Mouse (Mus musculus) ES-E14 (cell line): Measurements from ENCODE around the gene Pgls. TPM values are rescaled to one million over a fixed set of nuclear protein-coding genes. Genes with fewer than 3 reads are reported as not detected.
A peak's percentile ranks its signal among the peaks of the same experiment; 100 is the strongest.

Source experiments
- DNase-seq: peaks from one replicate; pipeline ENCODE4 v3.0.0-alpha.2; 2013; ENCODE audit warnings: low read depth, low spot score
- H3K27ac ChIP-seq: 2 replicates; pipeline ENCODE4 v1.5.1; 2012; ENCODE audit warnings: low read depth, mild to moderate bottlenecking, low read length, moderate library complexity, mixed read lengths; ENCODE audit not compliant: poor library complexity, insufficient read depth, severe bottlenecking
- H3K36me3 ChIP-seq: 2 replicates; pipeline ENCODE4 v1.6.1; 2012; ENCODE audit warnings: mild to moderate bottlenecking, low read length, moderate library complexity, mixed read lengths; ENCODE audit not compliant: control insufficient read depth, poor library complexity, insufficient read depth, severe bottlenecking
- H3K4me1 ChIP-seq, 2 experiments: fragments of 150-350 bp in 1 of 2; sonication (generic) in 1 of 2; 2 replicates each; pipeline ENCODE4 v1.6.1; 2012; ENCODE audit warnings: low read length in 2 of 2, mild to moderate bottlenecking in 1 of 2, mixed read lengths in 1 of 2; ENCODE audit not compliant: control insufficient read depth in 2 of 2, insufficient read depth in 2 of 2, poor library complexity in 1 of 2
- H3K4me3 ChIP-seq, 2 experiments: fragments of 150-350 bp in 1 of 2; sonication (generic) in 1 of 2; 2 replicates each; pipeline ENCODE4 v1.5.1; 2012; ENCODE audit warnings: low read length in 2 of 2, low read depth in 1 of 2, mild to moderate bottlenecking in 1 of 2, mixed read lengths in 1 of 2; ENCODE audit not compliant: insufficient read depth in 1 of 2, poor library complexity in 1 of 2, severe bottlenecking in 1 of 2
- H3K9ac ChIP-seq: 2 replicates; pipeline ENCODE4 v1.6.1; 2012; ENCODE audit warnings: low read depth, mild to moderate bottlenecking, low read length, mixed read lengths; ENCODE audit not compliant: poor library complexity, insufficient read depth, severe bottlenecking
- H3K9me3 ChIP-seq: fragments of 150-350 bp; sonication (generic); 2 replicates; pipeline ENCODE4 v1.6.1; 2012; ENCODE audit warnings: low read depth, mild to moderate bottlenecking, low read length; ENCODE audit not compliant: control insufficient read depth, insufficient read depth
- CHD2 ChIP-seq: IDR thresholded peaks from 2 replicates; pipeline ENCODE4 v1.6.1; 2014; ENCODE audit warnings: mild to moderate bottlenecking, low read depth, low read length, inconsistent platforms
- HCFC1 ChIP-seq: IDR thresholded peaks from 2 replicates; pipeline ENCODE4 v1.6.1; 2012; ENCODE audit warnings: low read length, inconsistent platforms, borderline replicate concordance; ENCODE audit not compliant: insufficient read depth
- MAFK ChIP-seq: IDR thresholded peaks from 2 replicates; pipeline ENCODE4 v1.6.1; 2014; ENCODE audit warnings: mild to moderate bottlenecking, low read depth, low read length, inconsistent platforms; ENCODE audit not compliant: insufficient read depth
- ZC3H11A ChIP-seq: IDR thresholded peaks from 2 replicates; pipeline ENCODE4 v1.6.1; 2012; ENCODE audit warnings: low read depth, mild to moderate bottlenecking, inconsistent platforms, low read length, borderline replicate concordance
- ZNF384 ChIP-seq: IDR thresholded peaks from 2 replicates; pipeline ENCODE4 v1.6.1; 2012; ENCODE audit warnings: low read depth, low read length, inconsistent platforms
- in situ Hi-C, 2 experiments: fragments of 600-800 bp; cut with MboI; formaldehyde crosslinking; loops; one replicate each; pipeline ENCODE4 v1.15.1; 2025; ENCODE audit warnings: low sequenced_read_pairs in 2 of 2, inconsistent platforms in 1 of 2; ENCODE audit not compliant: unreplicated experiment in 2 of 2
- total RNA-seq: library from RNA; depleted of rRNA; stranded (reverse); fragments of 300-350 nt; gene quantifications from 2 replicates; pipeline ENCODE4 v1.2.3, GENCODE M21; 2012

The Pgls gene
- total RNA-seq, 1 experiment: 95.6 TPM

DNA sequence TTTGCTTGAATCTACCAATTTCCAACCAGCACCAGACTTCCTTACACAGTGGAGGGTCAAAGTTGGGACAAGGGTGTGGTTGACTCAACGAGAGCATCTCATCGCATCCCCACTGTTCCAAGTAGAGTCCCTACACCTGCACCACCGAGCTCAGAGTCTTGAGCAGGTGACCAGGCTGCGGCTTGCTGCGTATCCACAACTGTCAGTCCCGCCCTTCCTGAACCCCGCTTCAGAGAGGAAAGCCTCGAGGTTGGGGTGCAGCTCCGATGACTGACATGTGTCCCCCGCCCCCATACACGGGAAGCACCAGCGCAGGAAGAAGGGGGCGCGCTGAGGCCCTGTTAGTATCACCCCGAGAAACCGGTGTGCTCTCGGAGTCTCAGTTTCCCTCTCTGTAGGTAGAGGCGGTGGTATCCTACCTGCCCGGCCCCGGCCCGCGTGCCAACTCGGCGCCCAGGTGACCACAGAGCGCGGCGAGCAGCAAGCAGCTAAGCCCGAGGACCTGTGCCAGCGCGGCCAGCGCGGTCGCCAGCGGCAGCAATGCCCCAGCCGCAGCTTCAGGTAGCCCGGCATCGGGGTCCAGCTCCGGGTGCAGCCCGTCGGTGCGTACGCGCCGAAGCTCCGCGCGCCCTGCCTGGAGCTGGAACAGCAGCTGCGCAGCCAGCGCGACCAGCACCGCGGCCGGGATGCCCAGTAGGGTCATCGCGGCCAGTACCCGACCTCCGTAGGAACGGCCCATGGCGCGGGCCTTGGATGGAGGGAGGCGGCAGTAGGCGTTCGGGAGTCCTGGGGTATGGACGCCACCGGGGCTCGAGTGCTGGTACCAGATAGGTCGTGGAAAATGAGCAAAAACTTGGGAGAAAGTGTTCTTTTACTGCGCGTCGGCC is 33.7 kb upstream of the Pgls start, which contains the start of gene Tmem221:
Gene Tmem221 (minus strand): TSS at position 801 of the 887 bp plus-strand sequence.
- Histone ChIP-seq H3K36me3 (no peaks in the 10 kb centered on the region), H3K9ac (peak within 1 kb of the TSS; percentile 70)
- DNase-seq: no peak

DNA sequence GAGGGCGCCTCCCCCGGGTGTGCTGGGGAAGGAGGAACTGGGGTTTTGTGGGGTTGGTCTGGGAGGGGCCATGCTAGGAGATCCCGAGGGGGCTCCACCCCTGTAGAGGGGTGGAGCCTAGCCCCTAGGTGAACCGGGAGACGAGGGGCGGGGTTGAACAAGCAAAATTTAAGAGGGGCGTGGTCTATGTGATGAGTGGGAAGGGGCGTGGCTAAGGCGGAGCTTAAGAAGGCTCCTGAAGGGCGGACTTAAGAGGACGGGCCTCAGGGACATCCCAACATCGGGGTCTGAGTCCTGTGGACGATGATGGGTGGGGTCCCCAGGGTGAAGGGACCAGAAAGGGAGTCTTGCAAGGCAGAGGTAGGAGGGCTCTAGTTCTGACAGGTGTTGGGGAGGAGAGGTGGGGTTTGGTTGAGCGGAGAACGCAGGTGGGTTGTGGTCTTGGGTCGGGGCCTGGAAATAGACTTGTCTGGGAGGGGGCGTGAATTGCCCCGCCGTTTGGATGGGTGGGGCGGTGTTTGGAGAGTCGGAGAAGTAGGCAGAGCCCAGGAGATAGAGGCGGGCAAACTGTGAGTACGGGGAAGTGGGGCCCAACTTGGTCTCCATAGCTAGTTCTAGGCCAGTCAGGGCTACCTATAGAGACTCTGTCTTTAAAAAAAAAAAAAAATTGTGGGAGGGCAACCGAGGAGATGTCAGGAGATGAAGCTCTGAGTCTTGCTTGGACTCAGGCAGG is 32.9 kb upstream of the Pgls start:
- no peaks in the 10 kb centered on the region for H3K36me3 ChIP-seq
- TF ChIP-seq HCFC1: no peak
- TF ChIP-seq MAFK: no peak
- no peak for TF ChIP-seq CHD2
- no peak for TF ChIP-seq ZC3H11A
- H3K4me3 ChIP-seq: peak overlapping the region; percentile 73 to 74
- H3K9ac ChIP-seq: peak overlapping the region; percentile 70
- in situ Hi-C loops: no loop called here
- DNase-seq: peak; percentile 99
- H3K9me3 ChIP-seq: no peaks in the 10 kb centered on the region
- no peak overlapping the region for H3K27ac ChIP-seq
- H3K4me1 ChIP-seq: no peaks in the 10 kb centered on the region; a peak in 1 of 4 replicates

More for the DNA sequence above, 33.7 kb upstream of the Pgls start, which contains the start of gene Tmem221:
- TF ChIP-seq ZC3H11A: no peak
- TF ChIP-seq CHD2: no peak
- in situ Hi-C loops: no loop called here
- no peaks in the 10 kb centered on the region; a peak in 1 of 4 replicates for H3K4me1 ChIP-seq
- peak within 1 kb of the TSS; percentile 73 to 74 for H3K4me3 ChIP-seq
- no peaks in the 10 kb centered on the region for H3K9me3 ChIP-seq
- H3K27ac ChIP-seq: no peak within 1 kb of the TSS

DNA sequence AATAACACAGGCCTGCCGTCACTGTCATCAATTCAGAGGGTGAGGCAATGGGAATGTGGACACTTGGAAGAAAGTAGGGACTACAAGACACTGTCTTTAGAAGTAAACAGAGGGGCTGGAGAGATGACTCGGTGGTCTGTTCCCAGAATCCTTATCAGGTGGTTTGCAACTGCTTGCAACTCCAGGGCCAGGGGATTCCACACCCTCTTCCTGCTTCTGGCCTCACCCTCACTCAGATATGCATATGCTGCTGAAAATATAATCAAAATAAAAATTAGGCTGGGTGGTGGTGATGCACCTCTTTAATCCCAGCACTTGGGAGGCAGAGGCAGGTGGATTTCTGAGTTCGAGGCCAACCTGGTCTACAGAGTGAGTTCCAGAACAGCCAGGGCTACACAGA is 31.9 kb upstream of the Pgls start:
- TF ChIP-seq ZNF384 (no peak), ZC3H11A (no peak), MAFK (no peak), CHD2 (no peak), HCFC1 (no peak)
- H3K4me1 ChIP-seq: no peaks in the 10 kb centered on the region; a peak in 1 of 4 replicates
- H3K9ac ChIP-seq: no peak overlapping the region
- H3K9me3 ChIP-seq: no peaks in the 10 kb centered on the region
- H3K27ac ChIP-seq: no peak overlapping the region
- no peak for DNase-seq
- in situ Hi-C loops: no loop called here
- H3K36me3 ChIP-seq: no peaks in the 10 kb centered on the region
- H3K4me3 ChIP-seq: no peak overlapping the region

DNA sequence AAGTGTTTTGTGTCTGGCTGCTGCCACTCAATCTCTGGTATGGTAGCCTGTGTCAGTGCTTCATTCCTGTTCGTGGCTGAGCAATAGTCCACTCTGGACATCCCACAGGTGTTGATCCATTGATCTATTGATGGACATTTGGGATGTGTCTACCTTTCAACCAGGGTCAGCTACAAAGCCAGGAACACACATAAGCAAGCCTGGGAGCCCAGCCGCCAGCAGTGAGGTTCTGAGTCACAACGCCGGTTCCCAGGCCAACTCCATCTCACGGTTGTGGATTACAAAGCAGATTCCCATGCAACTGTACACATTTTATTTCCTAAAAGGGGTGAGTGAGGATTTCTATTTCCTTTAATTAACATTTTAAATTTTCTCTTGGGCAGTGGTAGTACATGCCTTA is 31.2 kb upstream of the Pgls start:
- no peak for TF ChIP-seq ZNF384
- H3K36me3 ChIP-seq: no peaks in the 10 kb centered on the region
- H3K9me3 ChIP-seq: no peaks in the 10 kb centered on the region
- H3K9ac ChIP-seq: no peak overlapping the region
- H3K4me1 ChIP-seq: no peaks in the 10 kb centered on the region; a peak in 1 of 4 replicates
- no peak for DNase-seq
- H3K27ac ChIP-seq: no peak overlapping the region
- in situ Hi-C loops: no loop called here
- H3K4me3 ChIP-seq: no peak overlapping the region
